Mouse (Mus musculus) hindbrain, embryonic 15.5 days (tissue): ENCODE results near the gene Gm20388. TPM values are rescaled to one million over a fixed set of nuclear protein-coding genes. Genes with fewer than 3 reads are reported as not detected.

ENCODE experiments used
- ATAC-seq: fragments of 200-750 bp; cut with Nextera tagmentation; 2 replicates; pipeline ENCODE4 v1.8.0; 2017; ENCODE audit warnings: low read depth, moderate number of reproducible peaks, moderate TSS enrichment; ENCODE audit not compliant: low FRiP score
- H3K27ac ChIP-seq: fragments of 300-500 bp; sonication (generic); replicated peaks from 2 replicates; pipeline ENCODE4 v1.5.1; 2015; ENCODE audit warnings: mild to moderate bottlenecking, inconsistent platforms
- H3K27me3 ChIP-seq: fragments of 300-500 bp; sonication (generic); 2 replicates; pipeline ENCODE4 v1.6.1; 2015; ENCODE audit warnings: control low read depth, inconsistent platforms
- H3K36me3 ChIP-seq: fragments of 300-500 bp; sonication (generic); 2 replicates; pipeline ENCODE4 v1.6.1; 2015; ENCODE audit warnings: control low read depth, inconsistent platforms
- H3K4me1 ChIP-seq: fragments of 300-500 bp; sonication (generic); replicated peaks from 2 replicates; pipeline ENCODE4 v1.6.1; 2015; ENCODE audit warnings: control low read depth, inconsistent platforms
- H3K4me2 ChIP-seq: fragments of 300-500 bp; sonication (generic); 2 replicates; pipeline ENCODE4 v1.6.1; 2015; ENCODE audit warnings: moderate library complexity, mild to moderate bottlenecking, inconsistent platforms
- H3K4me3 ChIP-seq: fragments of 300-500 bp; sonication (generic); 2 replicates; pipeline ENCODE4 v1.5.1; 2015; ENCODE audit warnings: mild to moderate bottlenecking, inconsistent platforms
- H3K9ac ChIP-seq: fragments of 300-500 bp; sonication (generic); 2 replicates; pipeline ENCODE4 v1.6.1; 2015; ENCODE audit warnings: inconsistent platforms
- H3K9me3 ChIP-seq: fragments of 300-500 bp; sonication (generic); 2 replicates; pipeline ENCODE4 v1.6.1; 2016; ENCODE audit warnings: control low read depth, inconsistent platforms
- WGBS: fragments of 180-500 bp; shearing (Covaris S2); methylation state at CpG from one replicate; pipeline ENCODE4 v1.1.7; 2015; 5-methylcytosine and 5-hydroxymethylcytosine counted together
- polyA plus RNA-seq: library from polyadenylated mRNA; unstranded; fragments of >200 nt; fragmentation: Nextera tagmentation; extraction: Ambion mirVana; gene quantifications from 2 replicates; pipeline ENCODE4 v1.2.1, GENCODE M21; 2015

The Gm20388 gene
- polyA plus RNA-seq, 1 experiment from 2014 or later, result 5.4 TPM

GRCm38 (mm10) chr8:121906542-121907512 is 1996.2 kb downstream of the Gm20388 start:
- H3K36me3 ChIP-seq, result no peaks in the 10 kb centered on the region
- H3K9me3 ChIP-seq, result no peaks in the 10 kb centered on the region
- peak overlapping the region; percentile 75 for H3K4me3 ChIP-seq
- peak overlapping the region; percentile 99 for H3K4me2 ChIP-seq
- no peaks in the 10 kb centered on the region; the same call in 1 of the 2 replicates for H3K27me3 ChIP-seq
- H3K4me1 ChIP-seq, result peaks cover 43% of the 10 kb centered on the region
- H3K27ac ChIP-seq, result peak overlapping the region; percentile 79
- under 1% methylated on average over 60 of the region's 72 CpGs for WGBS
- H3K9ac ChIP-seq, result peak overlapping the region; percentile 74
- ATAC-seq, result peak; percentile 57

GRCm38 (mm10) chr8:121907587-121908248 is 1997.1 kb downstream of the Gm20388 start, which contains the start of gene Slc7a5:
Slc7a5 (minus strand) TSS chr8:121907694.
- WGBS, result under 1% methylated on average over 48 of the region's 61 CpGs
- H3K27ac ChIP-seq, result peak within 1 kb of the TSS; percentile 79
- no peaks in the 10 kb centered on the region; the same call in 1 of the 2 replicates for H3K27me3 ChIP-seq
- no peaks in the 10 kb centered on the region for H3K36me3 ChIP-seq
- ATAC-seq, result peak; percentile 94
- H3K4me1 ChIP-seq, result peaks cover 35% of the 10 kb centered on the region
- peak within 1 kb of the TSS; percentile 74 for H3K9ac ChIP-seq
- no peaks in the 10 kb centered on the region for H3K9me3 ChIP-seq
- peak within 1 kb of the TSS; percentile 99 for H3K4me2 ChIP-seq
- H3K4me3 ChIP-seq, result peak within 1 kb of the TSS; percentile 75

- ATAC-seq, result no peak
- H3K4me1 ChIP-seq, result peaks cover 35% of the 10 kb centered on the region
- no peaks in the 10 kb centered on the region for H3K9me3 ChIP-seq
- H3K4me3 ChIP-seq, result peak overlapping the region; percentile 75; the same call in 1 of the 2 replicates
- H3K27ac ChIP-seq, result no peak overlapping the region
- 59% methylated on average over 8 of the region's 8 CpGs for WGBS
- H3K4me2 ChIP-seq, result peak overlapping the region; percentile 99
- H3K36me3 ChIP-seq, result no peaks in the 10 kb centered on the region
- no peak overlapping the region for H3K9ac ChIP-seq
- H3K27me3 ChIP-seq, result no peaks in the 10 kb centered on the region; the same call in 1 of the 2 replicates
Observed at GRCm38 (mm10) chr8:121908378-121909147, 1997.9 kb downstream of the Gm20388 start.

GRCm38 (mm10) chr8:121909148-121909541 is 1998.5 kb downstream of the Gm20388 start:
- Histone ChIP-seq H3K36me3 (no peaks in the 10 kb centered on the region), H3K9ac (no peak overlapping the region), H3K4me3 (no peak overlapping the region), H3K9me3 (no peaks in the 10 kb centered on the region), H3K4me2 (no peak overlapping the region), H3K4me1 (peaks cover 32% of the 10 kb centered on the region), H3K27me3 (no peaks in the 10 kb centered on the region; the same call in 1 of the 2 replicates), H3K27ac (no peak overlapping the region)
- 68% methylated on average over 8 of the region's 8 CpGs for WGBS
- no peak for ATAC-seq

DNA sequence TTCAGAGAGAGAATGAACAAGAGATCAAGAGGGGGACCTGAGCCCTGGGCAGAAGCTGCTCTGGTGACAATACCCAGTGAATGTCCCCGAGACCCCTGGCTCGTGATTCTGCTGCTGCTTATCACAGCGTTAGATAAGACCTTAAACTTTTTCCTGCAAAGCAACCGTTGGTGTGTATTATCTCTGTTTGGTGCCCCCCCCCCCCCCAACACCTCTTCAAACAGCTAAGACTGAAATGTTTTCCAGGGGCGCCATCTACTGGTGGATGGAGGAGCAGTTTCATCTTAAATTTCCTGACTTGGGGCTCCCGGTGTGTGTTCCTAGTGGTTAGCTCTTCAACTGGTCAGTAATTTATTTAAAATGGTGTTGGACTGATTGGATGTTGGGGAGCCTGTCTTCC is 1999.0 kb downstream of the Gm20388 start:
- H3K36me3 ChIP-seq, result no peaks in the 10 kb centered on the region
- peaks cover 28% of the 10 kb centered on the region for H3K4me1 ChIP-seq
- H3K27me3 ChIP-seq, result no peaks in the 10 kb centered on the region; the same call in 1 of the 2 replicates
- H3K27ac ChIP-seq, result no peak overlapping the region
- H3K4me2 ChIP-seq, result no peak overlapping the region
- no peak overlapping the region for H3K4me3 ChIP-seq
- no peaks in the 10 kb centered on the region for H3K9me3 ChIP-seq
- ATAC-seq, result no peak
- 5% methylated on average over 6 of the region's 6 CpGs for WGBS
- no peak overlapping the region for H3K9ac ChIP-seq

- H3K4me3 ChIP-seq, result no peak overlapping the region
- no peak overlapping the region for H3K4me2 ChIP-seq
- no peak for ATAC-seq
- H3K9ac ChIP-seq, result no peak overlapping the region
- no peaks in the 10 kb centered on the region for H3K36me3 ChIP-seq
- peaks cover 11% of the 10 kb centered on the region for H3K4me1 ChIP-seq
- H3K9me3 ChIP-seq, result no peaks in the 10 kb centered on the region
- H3K27me3 ChIP-seq, result no peaks in the 10 kb centered on the region; the same call in 1 of the 2 replicates
- 92% methylated on average over 6 of the region's 6 CpGs for WGBS
- 0 out of 2 replicates have a peak overlapping the region, but pooled peaks have one; percentile 34 for H3K27ac ChIP-seq
Observed at GRCm38 (mm10) chr8:121911400-121911799, 2000.8 kb downstream of the Gm20388 start.

- 66% methylated on average over 7 of the region's 7 CpGs for WGBS
- H3K4me3 ChIP-seq, result no peak overlapping the region
Observed at GRCm38 (mm10) chr8:121911987-121912386, 2001.3 kb downstream of the Gm20388 start.

GRCm38 (mm10) chr8:121912831-121913230 is 2002.2 kb downstream of the Gm20388 start:
- peaks cover 4% of the 10 kb centered on the region for H3K4me1 ChIP-seq
- no peaks in the 10 kb centered on the region; the same call in 1 of the 2 replicates for H3K27me3 ChIP-seq
- 71% methylated on average over 3 of the region's 3 CpGs for WGBS
- H3K4me3 ChIP-seq, result no peak overlapping the region
- ATAC-seq, result no peak
- no peak overlapping the region for H3K4me2 ChIP-seq
- H3K9me3 ChIP-seq, result no peaks in the 10 kb centered on the region
- no peak overlapping the region for H3K9ac ChIP-seq
- peak overlapping the region; percentile 39; the same call in 1 of the 2 replicates for H3K27ac ChIP-seq
- H3K36me3 ChIP-seq, result no peaks in the 10 kb centered on the region

More at GRCm38 (mm10) chr8:121911987-121912386, 2001.3 kb downstream of the Gm20388 start:
- Histone ChIP-seq H3K9ac (no peak overlapping the region), H3K27me3 (no peaks in the 10 kb centered on the region; the same call in 1 of the 2 replicates), H3K4me1 (peaks cover 6% of the 10 kb centered on the region), H3K4me2 (no peak overlapping the region), H3K9me3 (no peaks in the 10 kb centered on the region), H3K36me3 (no peaks in the 10 kb centered on the region), H3K27ac (0 out of 2 replicates have a peak overlapping the region, but pooled peaks have one; percentile 34)
- ATAC-seq, result no peak

DNA sequence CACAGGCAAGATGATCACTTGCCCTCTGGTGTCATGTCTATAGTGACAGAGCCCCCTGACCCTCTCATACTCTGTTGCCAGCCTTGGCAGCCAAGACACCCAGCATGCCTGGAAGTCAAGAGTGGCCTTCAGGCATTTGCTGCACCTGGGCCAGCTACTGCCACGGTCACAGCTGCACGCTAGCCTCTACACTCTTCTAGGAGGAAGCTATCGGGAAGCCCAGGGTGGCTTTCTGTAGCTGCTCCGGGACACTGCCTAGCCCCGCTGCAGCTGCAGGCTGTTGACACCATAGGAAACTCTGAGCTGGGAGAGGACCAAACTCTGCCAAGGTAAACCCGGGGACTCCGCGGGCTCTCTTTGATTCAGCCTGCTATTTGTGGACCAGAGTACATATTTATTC is 2002.7 kb downstream of the Gm20388 start:
- H3K36me3 ChIP-seq, result no peaks in the 10 kb centered on the region
- ATAC-seq, result no peak
- H3K9ac ChIP-seq, result no peak overlapping the region
- WGBS, result 75% methylated on average over 8 of the region's 8 CpGs
- H3K9me3 ChIP-seq, result no peaks in the 10 kb centered on the region
- H3K4me1 ChIP-seq, result no peaks in the 10 kb centered on the region
- H3K4me2 ChIP-seq, result no peak overlapping the region
- 0 out of 2 replicates have a peak overlapping the region, but pooled peaks have one; percentile 27 for H3K27ac ChIP-seq
- no peak overlapping the region for H3K4me3 ChIP-seq
- no peaks in the 10 kb centered on the region; the same call in 1 of the 2 replicates for H3K27me3 ChIP-seq

- Histone ChIP-seq H3K4me3 (no peak overlapping the region), H3K9me3 (no peaks in the 10 kb centered on the region), H3K4me2 (no peak overlapping the region), H3K27ac (no peak overlapping the region), H3K36me3 (no peaks in the 10 kb centered on the region), H3K4me1 (no peaks in the 10 kb centered on the region), H3K27me3 (no peaks in the 10 kb centered on the region), H3K9ac (no peak overlapping the region)
- no peak for ATAC-seq
- WGBS, result 55% methylated on average over 4 of the region's 4 CpGs
Observed at GRCm38 (mm10) chr8:121919158-121919557, 2008.5 kb downstream of the Gm20388 start.

DNA sequence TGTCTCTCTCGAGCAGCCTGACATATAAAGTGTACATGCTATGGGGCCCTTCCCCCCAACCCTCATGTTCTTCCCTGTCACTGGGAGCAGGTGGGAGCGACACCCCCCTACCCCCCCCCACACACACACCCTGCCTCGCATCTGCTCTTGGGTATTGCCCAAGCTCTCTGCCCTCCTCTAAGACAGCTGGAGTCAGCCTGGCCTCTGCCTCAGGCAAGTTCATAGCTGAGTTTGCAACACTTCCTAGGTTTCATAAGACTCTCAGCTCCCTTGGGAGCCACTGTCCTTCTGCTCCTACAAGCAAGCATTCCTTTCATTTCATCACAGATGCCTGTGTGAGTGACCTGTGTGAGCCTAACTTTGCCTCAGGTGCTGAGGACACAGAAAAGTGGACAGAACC is 2009.1 kb downstream of the Gm20388 start:
- ATAC-seq, result no peak
- no peak overlapping the region for H3K27ac ChIP-seq
- H3K27me3 ChIP-seq, result no peaks in the 10 kb centered on the region
- no peak overlapping the region for H3K9ac ChIP-seq
- no peak overlapping the region for H3K4me3 ChIP-seq
- no peak overlapping the region for H3K4me2 ChIP-seq
- H3K9me3 ChIP-seq, result no peaks in the 10 kb centered on the region
- no peaks in the 10 kb centered on the region for H3K4me1 ChIP-seq
- WGBS, result 43% methylated on average over 3 of the region's 3 CpGs
- H3K36me3 ChIP-seq, result no peaks in the 10 kb centered on the region
